Mouse (Mus musculus) kidney, adult 10 weeks (tissue): Measurements from ENCODE around the gene Slc19a1. TPM values are rescaled to one million over a fixed set of nuclear protein-coding genes. Genes with fewer than 3 reads are reported as not detected.

ENCODE experiments used
- polyA plus RNA-seq: library from polyadenylated mRNA; stranded (reverse); fragments of 350-450 nt; fragmentation: Illumina TruSeq; extraction: RNeasy Lipid Tissue Mini Kit (QIAGEN cat#74804); gene quantifications from one replicate; pipeline ENCODE4 v1.2.3, GENCODE M21; 2014; ENCODE audit warnings: low read depth, low replicate concordance

Gene Slc19a1
- 4.0 TPM for polyA plus RNA-seq

GRCm38 (mm10) chr10:77031768-77032375, at the start of gene Slc19a1:
Slc19a1 (plus strand) TSS chr10:77032241.

Other genes starting within 250 kb of the Slc19a1 start
- 6.4 TPM for gene Pcbp3, start 70.4 kb upstream of the Slc19a1 start, polyA plus RNA-seq
- gene Col18a1, start 134.3 kb downstream of the Slc19a1 start, polyA plus RNA-seq: 4.1 TPM
- gene Pofut2, start 227.0 kb downstream of the Slc19a1 start, polyA plus RNA-seq: 1.3 TPM